ENCODE assay signal across 23 mouse cellular contexts in genomic region chr8:125640766-125641165, GRCm38 (mm10). TPM values are rescaled to one million over a fixed set of nuclear protein-coding genes. Genes with fewer than 3 reads are reported as not detected.
"Had no signal": no experiment of that assay in that cellular context is flagged by ENCODE, and none has a peak within 500 bp of the region (broad histone marks: within the 10 kb centered on the region; RNA-seq: fewer than 3 reads in every experiment).

No protein-coding gene starts in this region.

- H3K9me3 ChIP-seq: liver, embryonic 12.5 days; liver, embryonic 15.5 days; lung, embryonic 15.5 days; midbrain, embryonic 12.5 days; neural tube, embryonic 13.5 days; stomach, embryonic 15.5 days had no signal

- H3K4me2 ChIP-seq: limb, embryonic 12.5 days; liver, embryonic 12.5 days; liver, embryonic 15.5 days; lung, embryonic 15.5 days; midbrain, embryonic 12.5 days; neural tube, embryonic 13.5 days; stomach, embryonic 15.5 days had no signal

- H3K4me1 ChIP-seq: liver, embryonic 12.5 days; liver, embryonic 15.5 days; stomach, embryonic 15.5 days had no signal

- H3K27me3 ChIP-seq: limb, embryonic 12.5 days; liver, embryonic 12.5 days; liver, embryonic 15.5 days; lung, embryonic 15.5 days; midbrain, embryonic 12.5 days; neural tube, embryonic 13.5 days; stomach, embryonic 15.5 days had no signal

- H3K4me3 ChIP-seq: layer of hippocampus, adult 2 months; left cerebral cortex, adult 2 months; limb, embryonic 12.5 days; liver, embryonic 12.5 days; liver, embryonic 15.5 days; lung, embryonic 15.5 days; midbrain, embryonic 12.5 days; myocyte; neural tube, embryonic 13.5 days; stomach, embryonic 15.5 days had no signal

- DNase-seq: kidney, adult 2 months; kidney, postnatal 25 days; layer of hippocampus, postnatal 36 days; liver; lung, adult 18-20 months; lung, postnatal 10 days; lung, postnatal 36 days; right cerebral cortex, postnatal 4 days; thymus, adult 2 months; thymus, postnatal 14 days; thymus, postnatal 4 days had no signal

- H3K36me3 ChIP-seq: limb, embryonic 12.5 days; liver, embryonic 12.5 days; liver, embryonic 15.5 days; lung, embryonic 15.5 days; midbrain, embryonic 12.5 days; neural tube, embryonic 13.5 days; stomach, embryonic 15.5 days had no signal

- H3K9ac ChIP-seq: limb, embryonic 12.5 days; liver, embryonic 12.5 days; liver, embryonic 15.5 days; lung, embryonic 15.5 days; midbrain, embryonic 12.5 days; neural tube, embryonic 13.5 days; stomach, embryonic 15.5 days had no signal

- H3K27ac ChIP-seq: kidney, postnatal 0 days; layer of hippocampus, adult 2 months; left cerebral cortex, adult 2 months; limb, embryonic 12.5 days; liver, embryonic 12.5 days; liver, embryonic 15.5 days; lung, embryonic 15.5 days; midbrain, embryonic 12.5 days; neural tube, embryonic 13.5 days; stomach, embryonic 15.5 days had no signal

- ATAC-seq: liver, embryonic 12.5 days; midbrain, embryonic 16.5 days had no signal

RNA-seq across cellular contexts. Expression of gene Map10, which starts 28.9 kb away (rescaled TPM):
- polyA plus RNA-seq: myocyte had no signal
